Mouse (Mus musculus): ENCODE data around the gene Pgbd5.

The Pgbd5 gene

GRCm38 (mm10) chr8:124439558-124439957 is at the start of gene Pgbd5:
Gene Pgbd5 (minus strand): TSS chr8:124439658.
- DNase-seq (ENCODE audit: low spot score), result no peak

DNA sequence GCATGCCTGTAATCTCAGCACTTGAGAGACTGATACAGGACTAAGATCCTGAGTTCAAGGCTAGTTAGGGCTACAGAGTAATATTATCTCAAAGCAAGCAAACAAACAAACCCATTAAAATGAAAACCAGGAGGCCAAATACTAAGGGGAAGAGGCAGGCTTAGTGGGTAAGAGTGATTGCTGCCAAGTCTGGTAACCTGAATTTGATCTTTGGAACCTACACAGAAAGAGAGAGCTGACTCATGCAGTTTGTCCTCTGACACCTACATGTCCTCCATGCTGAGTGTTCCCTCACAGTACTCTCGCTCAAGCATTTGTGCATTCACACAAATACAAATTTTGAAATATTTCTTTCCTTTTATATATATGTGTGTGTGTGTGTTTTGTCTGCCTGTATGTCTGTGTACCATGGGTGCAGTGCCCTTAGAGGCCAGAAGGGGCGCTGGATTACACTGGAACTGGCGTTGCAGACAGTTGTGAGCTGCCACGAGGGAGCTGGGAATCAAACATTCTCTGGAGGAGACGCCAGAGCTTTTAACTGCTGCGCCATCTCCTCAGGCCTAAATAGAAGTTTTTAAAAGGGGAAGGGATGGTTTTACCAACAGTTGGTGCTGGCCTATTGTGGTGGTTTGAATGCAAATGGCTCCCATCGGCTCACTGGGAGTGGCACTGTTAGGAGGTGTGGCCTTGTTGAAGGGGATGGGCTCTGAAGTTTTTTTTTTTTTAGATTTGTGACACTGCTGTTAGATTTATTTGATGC is 44.1 kb upstream of the Pgbd5 start:
- DNase-seq (ENCODE audit: low spot score), result no peak

- no peak for DNase-seq (ENCODE audit: low spot score)
Observed at GRCm38 (mm10) chr8:124482790-124483189, 43.3 kb upstream of the Pgbd5 start.

GRCm38 (mm10) chr8:124480321-124480720 is 40.9 kb upstream of the Pgbd5 start:
- no peak for DNase-seq (ENCODE audit: low spot score)

GRCm38 (mm10) chr8:124479251-124479650 is 39.8 kb upstream of the Pgbd5 start:
- DNase-seq (ENCODE audit: low spot score), result no peak

DNA sequence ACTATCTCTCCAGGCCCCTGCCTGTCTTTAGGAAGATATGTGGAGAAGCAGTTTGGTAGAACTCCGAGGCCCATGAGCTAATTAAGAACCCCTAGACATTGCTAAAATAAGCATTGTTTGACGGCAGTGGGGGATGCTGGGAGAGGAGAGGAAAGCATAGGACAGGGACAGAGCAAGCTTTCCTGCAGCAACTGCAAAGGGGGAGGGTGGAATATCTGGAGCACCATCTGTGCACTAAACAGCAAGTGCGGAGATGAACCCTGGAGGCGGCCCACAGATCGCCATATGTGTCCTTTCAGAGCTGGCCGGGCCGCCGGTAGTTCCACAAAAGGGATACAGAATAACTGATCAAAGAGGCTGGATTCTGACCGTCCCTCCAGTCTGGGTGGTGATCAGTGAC is 37.2 kb upstream of the Pgbd5 start:
- DNase-seq (ENCODE audit: low spot score), result no peak

DNA sequence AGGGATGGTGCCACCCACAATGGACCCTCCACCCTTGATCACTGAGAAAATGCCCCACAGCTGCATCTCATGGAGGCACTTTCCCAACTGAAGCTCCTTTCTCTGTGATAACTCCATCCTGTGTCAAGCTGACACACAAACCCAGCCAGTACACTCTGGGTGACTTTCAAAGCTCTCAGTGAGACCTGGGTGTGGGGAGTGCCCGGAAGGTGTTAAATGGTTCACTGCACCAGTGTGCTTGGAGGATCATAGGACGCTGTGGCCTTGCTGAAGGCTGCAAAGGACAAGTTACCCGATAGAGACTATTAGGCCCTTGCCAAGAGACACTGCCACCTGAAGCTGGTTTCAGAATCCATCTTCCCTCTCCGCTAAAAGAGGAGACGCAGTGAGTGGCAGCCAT is 36.2 kb upstream of the Pgbd5 start:
- DNase-seq (ENCODE audit: low spot score), result no peak

DNA sequence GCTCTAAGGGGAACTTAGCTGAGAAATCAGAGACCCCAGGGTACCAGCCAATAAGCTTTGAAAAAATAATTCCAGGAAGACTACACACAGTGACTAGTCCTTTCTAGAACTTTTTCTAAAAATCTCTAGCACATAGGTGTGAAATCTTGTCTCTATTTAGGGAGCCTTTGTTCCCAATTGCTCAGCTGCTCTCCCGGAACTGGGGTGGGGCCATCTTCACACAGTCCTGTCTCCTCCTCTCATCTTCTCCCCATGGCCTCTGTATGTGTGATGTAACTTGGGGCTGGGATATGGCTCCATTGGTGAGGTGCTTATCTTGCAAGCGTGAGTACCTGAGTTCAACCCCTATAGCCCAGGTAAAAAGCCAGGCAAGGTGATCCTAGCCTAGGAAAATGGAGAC is 25.2 kb upstream of the Pgbd5 start:
- DNase-seq (ENCODE audit: low spot score), result no peak

GRCm38 (mm10) chr8:124463111-124463510 is 23.7 kb upstream of the Pgbd5 start:
- no peak for DNase-seq (ENCODE audit: low spot score)

DNA sequence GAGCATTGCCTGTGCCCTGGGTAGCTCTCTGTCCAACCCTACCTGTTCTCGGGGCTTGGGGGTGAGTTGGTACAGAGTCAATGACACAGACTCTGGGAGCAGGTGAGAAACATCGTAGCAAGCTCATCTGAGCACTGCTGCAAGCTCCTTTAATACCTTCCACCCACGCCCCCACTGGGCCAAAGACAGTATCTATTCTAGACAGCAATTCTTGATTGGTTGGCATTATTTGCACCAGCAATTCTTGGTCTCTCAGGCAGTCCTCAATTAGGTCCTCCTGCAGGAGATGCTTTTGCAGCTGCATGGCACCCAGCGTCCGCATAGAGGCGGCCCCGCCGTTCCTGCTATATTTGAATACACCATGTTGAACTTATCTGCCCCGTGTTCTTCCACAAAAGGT is 22.7 kb upstream of the Pgbd5 start:
- DNase-seq (ENCODE audit: low spot score), result no peak

- no peak for DNase-seq (ENCODE audit: low spot score)
Observed at GRCm38 (mm10) chr8:124461103-124461502, 21.6 kb upstream of the Pgbd5 start.

- no peak for DNase-seq (ENCODE audit: low spot score)
Observed at GRCm38 (mm10) chr8:124460660-124461059, 21.2 kb upstream of the Pgbd5 start.

GRCm38 (mm10) chr8:124459627-124460026 is 20.2 kb upstream of the Pgbd5 start:
- no peak for DNase-seq (ENCODE audit: low spot score)

DNA sequence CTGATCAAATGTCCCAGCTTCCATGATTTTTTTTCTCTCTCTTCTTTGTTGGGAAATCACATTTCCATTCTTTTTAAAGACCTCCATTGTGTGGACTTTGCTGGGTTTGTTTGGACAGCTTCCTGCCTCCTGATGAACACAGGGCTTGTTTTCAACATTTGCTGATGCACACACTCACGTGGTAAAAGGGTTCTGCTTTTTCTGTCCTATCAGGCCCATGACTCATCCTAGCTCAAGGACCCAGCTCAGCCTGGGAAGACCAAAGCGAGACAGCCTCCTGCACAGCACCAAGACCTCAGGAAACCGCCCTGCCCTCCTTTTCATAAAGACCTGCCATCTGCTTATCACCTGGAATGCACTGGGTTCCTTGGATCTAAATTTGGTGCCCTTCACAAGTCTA is 15.9 kb upstream of the Pgbd5 start:
- no peak for DNase-seq (ENCODE audit: low spot score)

GRCm38 (mm10) chr8:124450192-124450895 is 10.9 kb upstream of the Pgbd5 start:
- DNase-seq (ENCODE audit: low spot score), result no peak

DNA sequence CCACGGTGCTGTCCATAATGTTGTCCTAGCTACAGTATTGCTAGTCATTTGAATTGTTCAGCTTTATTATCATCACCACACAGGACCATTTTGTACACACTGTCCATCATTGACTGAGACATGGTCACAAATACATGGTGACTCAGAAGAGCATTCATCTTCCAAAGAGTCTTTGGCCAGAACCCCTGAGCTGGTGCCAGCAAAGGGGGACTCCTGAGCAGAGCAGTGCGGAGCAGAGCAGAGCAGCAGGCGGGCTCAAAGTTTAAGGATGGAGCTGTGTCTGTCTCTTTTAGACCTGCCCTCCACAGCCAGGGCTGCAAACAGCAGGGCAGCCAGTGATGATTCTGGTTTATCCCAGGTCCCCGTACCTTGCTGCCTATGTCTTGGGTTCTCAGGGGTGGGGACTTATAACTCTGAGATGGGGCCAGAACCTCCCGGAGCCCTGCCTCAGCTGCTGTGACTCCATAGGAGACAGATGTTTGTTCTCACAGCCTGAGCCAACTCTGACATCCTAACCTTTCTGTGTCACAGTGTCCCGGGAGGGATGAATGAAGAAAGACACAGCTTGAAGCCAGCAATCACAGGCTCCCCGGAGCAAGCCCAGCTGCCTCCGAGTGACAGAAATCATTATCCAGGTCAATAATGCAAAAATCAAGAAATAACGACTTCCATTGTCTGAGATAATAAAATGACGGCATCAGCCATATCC is 9.7 kb upstream of the Pgbd5 start:
- DNase-seq (ENCODE audit: low spot score), result no peak

DNA sequence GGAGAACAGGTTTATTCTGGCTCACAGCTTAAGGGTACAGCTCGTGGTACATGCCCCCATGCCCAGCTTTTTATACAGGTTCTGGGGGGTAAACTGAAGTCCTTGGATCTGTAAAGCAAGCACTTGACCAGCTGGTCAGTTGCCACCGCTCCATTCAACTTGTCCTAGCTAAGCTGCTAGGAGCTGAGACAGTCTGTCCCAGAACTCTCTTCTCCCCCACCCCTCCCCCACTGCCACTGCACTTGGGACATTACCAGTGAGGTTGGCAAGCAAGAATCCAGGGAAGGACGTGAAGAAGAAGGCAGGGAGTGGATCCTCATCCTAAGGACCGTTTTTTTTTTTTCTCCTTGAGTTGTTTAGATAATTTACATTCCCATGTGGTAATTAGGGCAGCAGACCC is 2.7 kb downstream of the Pgbd5 start:
- DNase-seq (ENCODE audit: low spot score), result no peak

GRCm38 (mm10) chr8:124435707-124436243 is 3.7 kb downstream of the Pgbd5 start:
- no peak for DNase-seq (ENCODE audit: low spot score)

GRCm38 (mm10) chr8:124435170-124435569 is 4.3 kb downstream of the Pgbd5 start:
- DNase-seq (ENCODE audit: low spot score), result no peak

GRCm38 (mm10) chr8:124434126-124434790 is 5.2 kb downstream of the Pgbd5 start:
- DNase-seq (ENCODE audit: low spot score), result peak; percentile 61

GRCm38 (mm10) chr8:124433451-124434125 is 5.9 kb downstream of the Pgbd5 start:
- no peak for DNase-seq (ENCODE audit: low spot score)

DNA sequence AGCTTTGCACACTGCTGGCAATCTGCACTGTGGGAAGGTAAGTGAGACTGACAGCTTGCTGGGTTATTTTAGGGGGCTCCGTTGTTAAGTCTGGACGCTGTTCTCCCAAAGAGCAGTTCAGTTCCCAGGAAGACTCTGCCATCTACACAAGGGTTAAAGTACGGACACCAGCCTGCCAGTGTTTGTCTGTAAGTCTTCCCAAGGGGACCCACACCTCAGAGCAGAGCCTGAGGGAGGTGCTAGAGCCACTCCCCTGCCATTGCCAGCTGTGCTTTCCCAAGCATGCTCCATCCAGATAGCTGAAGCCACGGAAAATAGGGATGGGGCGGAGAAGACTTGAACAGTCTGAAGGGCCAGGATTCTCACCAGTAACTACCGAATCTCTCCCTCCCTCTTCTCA is 8.6 kb downstream of the Pgbd5 start:
- no peak for DNase-seq (ENCODE audit: low spot score)

Measured in spleen, adult 12 weeks (tissue).